Mouse (Mus musculus) erythroid progenitor cell, adult 5-6 weeks (primary cell): ENCODE data around the gene 1700030J22Rik. TPM values are rescaled to one million over a fixed set of nuclear protein-coding genes. Genes with fewer than 3 reads are reported as not detected.

ENCODE experiments used
- ATAC-seq: replicated peaks from 2 replicates; pipeline ENCODE4 v1.8.0; 2016; ENCODE audit warnings: moderate number of reproducible peaks, mild to moderate bottlenecking, moderate TSS enrichment, inconsistent platforms; ENCODE audit not compliant: poor library complexity, low FRiP score, severe bottlenecking
- total RNA-seq, 2 experiments: library from RNA; stranded (forward) in 1 of 2; stranded (reverse) in 1 of 2; fragments of 150-400 nt in 1 of 2; fragments of 186-747, 209-891 nt in 1 of 2; gene quantifications; 2 replicates each; pipeline versions ENCODE4 v1.2.3 to v1.2.4; 2015 to 2017; ENCODE audit warnings: low replicate concordance in 2 of 2

1700030J22Rik gene
- total RNA-seq (2015; ENCODE audit: low replicate concordance) (not detected in 2 replicates), total RNA-seq (2017; ENCODE audit: low replicate concordance) (not detected in 2 replicates)

GRCm38 (mm10) chr8:116978631-116979256 is at the start of gene 1700030J22Rik:
Gene 1700030J22Rik, minus strand, starts transcription at chr8:116978959.
- ATAC-seq = peak; percentile 96

GRCm38 (mm10) chr8:117027601-117028000 is 48.8 kb upstream of the 1700030J22Rik start:
- ATAC-seq = no peak

- no peak for ATAC-seq
Observed at GRCm38 (mm10) chr8:117022297-117022993, 43.7 kb upstream of the 1700030J22Rik start.

GRCm38 (mm10) chr8:117019323-117020275 is 40.8 kb upstream of the 1700030J22Rik start:
- no peak for ATAC-seq

- ATAC-seq = no peak
Observed at GRCm38 (mm10) chr8:117017896-117018295, 39.1 kb upstream of the 1700030J22Rik start.

- no peak for ATAC-seq
Observed at GRCm38 (mm10) chr8:117017006-117017405, 38.2 kb upstream of the 1700030J22Rik start.

GRCm38 (mm10) chr8:117015670-117016069 is 36.9 kb upstream of the 1700030J22Rik start:
- ATAC-seq = no peak

- ATAC-seq = no peak
Observed at GRCm38 (mm10) chr8:117011366-117011765, 32.6 kb upstream of the 1700030J22Rik start.

GRCm38 (mm10) chr8:116994016-116994716 is 15.4 kb upstream of the 1700030J22Rik start:
- ATAC-seq = no peak

- ATAC-seq = peak; percentile 99
Observed at GRCm38 (mm10) chr8:116993095-116993867, 14.5 kb upstream of the 1700030J22Rik start, which contains the start of gene Gcsh. Gene Gcsh, minus strand, starts transcription at chr8:116993537.

GRCm38 (mm10) chr8:116992176-116992971 is 13.6 kb upstream of the 1700030J22Rik start:
- no peak for ATAC-seq

GRCm38 (mm10) chr8:116991241-116991640 is 12.5 kb upstream of the 1700030J22Rik start:
- ATAC-seq = no peak

- ATAC-seq = no peak
Observed at GRCm38 (mm10) chr8:116989842-116990241, 11.1 kb upstream of the 1700030J22Rik start.

- ATAC-seq = no peak
Observed at GRCm38 (mm10) chr8:116980117-116980516, 1.4 kb upstream of the 1700030J22Rik start.

- ATAC-seq = 0 out of 2 replicates have a peak, but pooled peaks have one; percentile 6
Observed at GRCm38 (mm10) chr8:116978052-116978451, 707 bp downstream of the 1700030J22Rik start.

GRCm38 (mm10) chr8:116975606-116976005 is 3.2 kb downstream of the 1700030J22Rik start:
- no peak for ATAC-seq

GRCm38 (mm10) chr8:116975066-116975465 is 3.7 kb downstream of the 1700030J22Rik start:
- no peak for ATAC-seq

- no peak for ATAC-seq
Observed at GRCm38 (mm10) chr8:116969531-116969930, 9.2 kb downstream of the 1700030J22Rik start.
